Mouse (Mus musculus): ENCODE data around the gene Mfap4. TPM values are rescaled to one million over a fixed set of nuclear protein-coding genes. Genes with fewer than 3 reads are reported as not detected.

The Mfap4 gene
- polyA plus RNA-seq, 1 experiment from 2014 or later = 111 TPM

DNA sequence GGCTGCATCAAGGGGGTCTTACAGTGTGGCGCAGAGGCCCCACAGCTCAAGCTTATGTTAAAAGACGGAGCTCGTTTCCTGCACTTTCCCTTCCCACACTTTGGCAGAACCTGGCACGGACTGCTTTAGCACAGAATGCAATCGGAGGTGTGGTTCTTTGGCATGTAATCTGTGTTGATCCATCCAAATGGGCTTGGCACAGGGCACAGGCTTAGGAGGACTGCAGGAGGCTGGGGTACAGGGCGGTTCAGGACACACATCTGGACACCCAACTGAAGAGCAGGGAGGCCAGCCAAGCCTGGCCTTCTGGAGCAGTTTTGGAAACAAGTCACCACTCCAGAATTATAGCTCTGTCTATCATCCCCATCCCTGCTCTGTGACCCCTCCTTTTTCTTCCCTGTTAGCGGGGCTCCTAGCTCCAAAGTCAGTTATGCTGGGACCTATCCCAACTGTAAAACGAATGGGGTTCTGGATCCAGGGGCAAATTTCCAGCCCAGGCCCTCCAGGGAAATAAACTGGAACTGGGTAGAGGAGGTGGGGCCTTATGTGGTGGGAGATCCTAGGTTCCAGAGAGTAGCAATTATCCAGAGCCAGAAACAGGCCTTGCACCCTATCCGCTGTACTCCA, 36.5 kb upstream of the Mfap4 start:
- no peaks in the 10 kb centered on the region for H3K27me3 ChIP-seq (ENCODE audit: control insufficient read depth, insufficient read depth, low read length)
- WGBS = 85% methylated on average over 9 of the region's 9 CpGs

DNA sequence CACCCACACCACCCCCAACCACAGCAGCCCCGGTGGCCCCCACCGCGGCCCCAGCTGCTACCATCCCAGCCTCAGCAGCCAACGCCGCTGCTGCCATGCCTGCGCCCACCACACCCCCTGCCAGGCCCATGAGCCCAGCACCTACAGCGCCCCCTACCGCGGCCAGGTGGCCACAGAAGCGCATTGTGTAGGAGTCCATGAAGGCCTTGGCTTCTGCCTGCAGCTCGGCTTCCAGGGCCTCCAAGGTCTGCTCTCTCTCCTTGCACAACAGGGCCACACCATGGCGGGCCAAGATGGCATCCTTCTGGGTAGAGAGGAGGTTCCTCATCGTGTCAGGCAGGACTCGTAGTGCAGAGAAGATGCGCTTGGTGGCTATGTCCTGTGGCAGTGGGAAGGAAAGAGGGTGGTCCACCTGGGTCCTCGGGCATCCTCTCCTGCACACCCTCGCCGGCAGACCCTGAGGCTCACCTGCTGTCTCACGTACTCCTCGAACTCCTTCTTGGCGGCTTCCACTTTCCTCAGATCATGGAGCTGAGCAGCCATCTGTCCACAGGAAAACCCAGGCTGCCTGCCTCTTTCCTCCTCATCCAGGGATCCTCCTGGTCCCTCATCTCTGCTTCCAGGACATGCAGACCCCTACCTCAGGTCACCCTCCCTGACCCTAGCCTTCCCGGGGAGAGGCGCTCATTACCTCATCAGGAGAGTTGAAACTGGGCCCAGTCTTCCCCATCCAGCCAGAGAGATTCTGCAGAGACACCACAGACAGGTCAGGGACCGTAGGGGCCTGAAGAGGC, 35.5 kb upstream of the Mfap4 start:
- Histone ChIP-seq H3K4me3 (ENCODE audit: low read depth, low read length) (no peak overlapping the region), H3K4me2 (replicated peaks; ENCODE audit: low read depth, low read length) (no peak overlapping the region), H3K9me3 (ENCODE audit: control insufficient read depth, low read length) (no peaks in the 10 kb centered on the region), H3K27me3 (ENCODE audit: control insufficient read depth, insufficient read depth, low read length) (no peaks in the 10 kb centered on the region), H3K4me1 (replicated peaks; ENCODE audit: control insufficient read depth, insufficient read depth, low read length) (peaks cover 6% of the 10 kb centered on the region; the same call in 1 of the 2 replicates), H3K27ac (ENCODE audit: low read depth, low read length) (no peak overlapping the region), H3K9ac (ENCODE audit: low read depth, low read length) (no peak overlapping the region), H3K36me3 (ENCODE audit: control insufficient read depth, insufficient read depth, low read length) (no peaks in the 10 kb centered on the region)
- DNase-seq (ENCODE audit: low spot score) (no peak), ATAC-seq (ENCODE audit: low FRiP score) (no peak; the same call in 1 of the 2 replicates)
- 78% methylated on average over 22 of the region's 24 CpGs for WGBS

More for the DNA sequence above, 36.5 kb upstream of the Mfap4 start:
- Histone ChIP-seq H3K9ac (ENCODE audit: low read depth, low read length) (no peak overlapping the region), H3K4me2 (replicated peaks; ENCODE audit: low read depth, low read length) (no peak overlapping the region), H3K4me3 (ENCODE audit: low read depth, low read length) (no peak overlapping the region), H3K36me3 (ENCODE audit: control insufficient read depth, insufficient read depth, low read length) (no peaks in the 10 kb centered on the region), H3K9me3 (ENCODE audit: control insufficient read depth, low read length) (no peaks in the 10 kb centered on the region), H3K4me1 (replicated peaks; ENCODE audit: control insufficient read depth, insufficient read depth, low read length) (peaks cover 5% of the 10 kb centered on the region; the same call in 1 of the 2 replicates), H3K27ac (ENCODE audit: low read depth, low read length) (no peak overlapping the region)
- DNase-seq (ENCODE audit: low spot score) = no peak
- no peak for ATAC-seq (ENCODE audit: low FRiP score)

DNA sequence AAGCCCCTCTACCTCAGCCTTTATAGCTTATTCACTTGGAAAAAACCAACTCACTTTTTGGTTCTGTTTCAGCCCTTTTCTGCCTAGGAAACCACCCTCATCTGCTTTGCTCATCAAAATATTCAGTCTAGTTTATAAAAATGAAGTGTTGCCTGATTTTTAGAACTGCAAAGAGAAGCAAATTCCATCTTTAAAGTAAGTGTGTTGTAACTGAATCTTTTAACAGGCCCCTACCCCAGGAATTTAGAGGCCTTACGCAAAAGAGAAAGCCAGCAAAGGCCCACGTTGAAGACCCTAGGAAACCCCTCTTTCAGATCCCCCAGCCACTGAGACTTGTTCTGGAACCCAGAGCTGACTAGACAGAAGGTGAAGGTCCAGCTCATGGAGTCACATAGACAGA, 21.2 kb upstream of the Mfap4 start:
- Histone ChIP-seq H3K4me3 (ENCODE audit: low read depth, low read length) (no peak overlapping the region), H3K9me3 (ENCODE audit: control insufficient read depth, low read length) (no peaks in the 10 kb centered on the region), H3K4me2 (replicated peaks; ENCODE audit: low read depth, low read length) (no peak overlapping the region), H3K4me1 (replicated peaks; ENCODE audit: control insufficient read depth, insufficient read depth, low read length) (no peaks in the 10 kb centered on the region), H3K36me3 (ENCODE audit: control insufficient read depth, insufficient read depth, low read length) (no peaks in the 10 kb centered on the region), H3K27ac (ENCODE audit: low read depth, low read length) (no peak overlapping the region), H3K27me3 (ENCODE audit: control insufficient read depth, insufficient read depth, low read length) (no peaks in the 10 kb centered on the region), H3K9ac (ENCODE audit: low read depth, low read length) (no peak overlapping the region)
- DNase-seq (ENCODE audit: low spot score) (no peak), ATAC-seq (ENCODE audit: low FRiP score) (no peak)
- 72% methylated on average over 2 of the region's 2 CpGs for WGBS

DNA sequence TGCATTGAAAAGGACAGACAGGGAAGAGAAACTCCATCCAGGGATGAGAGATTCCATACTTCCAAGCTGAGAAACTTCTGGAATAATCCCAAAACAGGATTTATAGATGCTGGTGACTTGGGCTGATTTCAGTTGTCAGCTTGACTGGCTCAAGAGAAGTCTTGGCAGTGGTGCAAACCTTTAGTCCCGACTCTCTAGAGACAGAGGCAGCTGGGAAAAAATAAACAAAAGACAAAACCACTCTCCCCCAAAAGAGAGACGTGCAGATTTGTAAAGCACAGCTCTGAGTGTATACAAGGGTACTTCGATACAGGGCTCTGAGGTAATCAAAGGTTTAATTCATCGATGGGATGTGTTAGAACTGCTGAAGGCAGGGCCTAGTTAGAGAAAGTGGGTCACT, 19.8 kb upstream of the Mfap4 start:
- DNase-seq (ENCODE audit: low spot score) (no peak), ATAC-seq (ENCODE audit: low FRiP score) (no peak)
- Histone ChIP-seq H3K9me3 (ENCODE audit: control insufficient read depth, low read length) (no peaks in the 10 kb centered on the region), H3K27ac (ENCODE audit: low read depth, low read length) (no peak overlapping the region), H3K9ac (ENCODE audit: low read depth, low read length) (no peak overlapping the region), H3K4me3 (ENCODE audit: low read depth, low read length) (no peak overlapping the region), H3K4me2 (replicated peaks; ENCODE audit: low read depth, low read length) (no peak overlapping the region), H3K27me3 (ENCODE audit: control insufficient read depth, insufficient read depth, low read length) (no peaks in the 10 kb centered on the region), H3K36me3 (ENCODE audit: control insufficient read depth, insufficient read depth, low read length) (no peaks in the 10 kb centered on the region), H3K4me1 (replicated peaks; ENCODE audit: control insufficient read depth, insufficient read depth, low read length) (no peaks in the 10 kb centered on the region)
- 71% methylated on average over 4 of the region's 4 CpGs for WGBS

DNA sequence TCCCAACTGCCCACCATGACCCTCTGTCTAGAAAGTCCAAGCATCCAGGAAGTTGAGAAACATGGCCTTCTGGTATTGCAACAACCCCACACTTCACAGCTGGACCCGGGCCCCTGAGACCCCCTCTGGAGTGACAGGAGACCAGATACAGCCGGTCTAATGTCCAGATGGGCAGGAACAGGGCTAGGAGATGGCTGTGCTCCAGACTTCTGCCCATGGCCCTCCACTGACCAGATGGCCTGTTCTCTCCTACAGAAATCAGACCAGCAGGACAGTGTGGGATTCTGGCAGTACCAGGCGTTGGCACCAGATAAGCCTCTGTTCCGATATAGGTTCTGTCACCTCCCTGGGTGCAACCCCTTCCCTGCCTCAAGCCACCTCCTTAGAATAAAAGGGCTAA, 16.7 kb upstream of the Mfap4 start:
- no peak overlapping the region for H3K27ac ChIP-seq (ENCODE audit: low read depth, low read length)
- WGBS = 79% methylated on average over 4 of the region's 4 CpGs
- H3K4me3 ChIP-seq (ENCODE audit: low read depth, low read length) = no peak overlapping the region
- H3K9me3 ChIP-seq (ENCODE audit: control insufficient read depth, low read length) = no peaks in the 10 kb centered on the region
- no peaks in the 10 kb centered on the region for H3K27me3 ChIP-seq (ENCODE audit: control insufficient read depth, insufficient read depth, low read length)
- no peak for ATAC-seq (ENCODE audit: low FRiP score)
- H3K4me2 ChIP-seq (replicated peaks; ENCODE audit: low read depth, low read length) = no peak overlapping the region
- no peaks in the 10 kb centered on the region for H3K36me3 ChIP-seq (ENCODE audit: control insufficient read depth, insufficient read depth, low read length)
- no peak for DNase-seq (ENCODE audit: low spot score)
- no peak overlapping the region for H3K9ac ChIP-seq (ENCODE audit: low read depth, low read length)
- H3K4me1 ChIP-seq (replicated peaks; ENCODE audit: control insufficient read depth, insufficient read depth, low read length) = no peaks in the 10 kb centered on the region

DNA sequence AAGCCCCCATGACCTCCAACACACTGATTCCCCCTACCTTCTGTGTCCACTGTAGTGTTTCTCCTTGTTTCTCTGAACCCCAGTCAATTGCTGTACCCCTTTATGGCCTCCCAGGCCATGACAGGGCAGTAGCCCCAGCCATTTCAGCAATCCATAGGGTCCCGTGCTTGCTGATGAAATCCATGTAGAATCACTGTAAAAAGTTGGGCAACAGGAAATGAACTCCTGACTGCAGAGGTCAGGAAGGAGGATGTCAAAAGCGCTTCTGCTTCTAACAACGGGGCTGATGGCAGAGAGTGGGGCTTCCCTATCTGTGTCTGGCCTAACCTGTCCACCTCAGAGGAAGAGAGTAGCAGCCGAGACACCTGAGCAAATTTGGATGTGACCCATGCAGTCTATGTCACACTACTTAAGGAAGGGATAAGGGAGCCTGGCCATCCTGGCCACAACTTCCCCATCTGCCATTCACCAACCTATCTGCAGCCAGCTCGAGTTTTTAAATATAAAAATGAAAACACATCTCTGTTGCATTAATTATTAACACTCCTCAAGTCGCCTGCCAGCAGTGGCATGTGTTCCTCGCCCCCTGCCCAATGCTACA, 15.8 kb upstream of the Mfap4 start:
- no peaks in the 10 kb centered on the region for H3K4me1 ChIP-seq (replicated peaks; ENCODE audit: control insufficient read depth, insufficient read depth, low read length)
- no peak overlapping the region for H3K27ac ChIP-seq (ENCODE audit: low read depth, low read length)
- H3K9ac ChIP-seq (ENCODE audit: low read depth, low read length) = no peak overlapping the region
- no peaks in the 10 kb centered on the region for H3K27me3 ChIP-seq (ENCODE audit: control insufficient read depth, insufficient read depth, low read length)
- WGBS = 76% methylated on average over 7 of the region's 7 CpGs
- no peak for DNase-seq (ENCODE audit: low spot score)
- H3K36me3 ChIP-seq (ENCODE audit: control insufficient read depth, insufficient read depth, low read length) = no peaks in the 10 kb centered on the region
- no peaks in the 10 kb centered on the region for H3K9me3 ChIP-seq (ENCODE audit: control insufficient read depth, low read length)
- H3K4me2 ChIP-seq (replicated peaks; ENCODE audit: low read depth, low read length) = no peak overlapping the region
- no peak for ATAC-seq (ENCODE audit: low FRiP score)
- H3K4me3 ChIP-seq (ENCODE audit: low read depth, low read length) = no peak overlapping the region

DNA sequence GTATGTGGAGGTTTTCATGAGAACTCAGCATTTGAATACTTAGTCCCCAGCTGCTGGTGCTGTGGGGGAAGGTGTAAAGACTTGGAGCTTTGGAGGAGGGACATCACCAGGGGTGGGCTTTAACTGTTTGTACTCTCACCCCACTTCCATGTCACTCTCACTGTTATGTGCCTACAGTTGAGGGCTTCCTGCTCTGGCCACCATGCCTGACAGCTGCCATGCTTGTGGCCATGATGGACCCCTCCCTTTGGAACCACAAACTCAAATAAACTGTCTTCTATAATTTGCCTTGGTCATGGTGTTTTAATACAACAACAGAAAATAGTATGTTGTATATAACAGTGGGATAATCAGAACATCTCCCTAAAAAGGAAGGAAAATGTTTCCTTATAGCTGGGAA, 14.4 kb upstream of the Mfap4 start:
- no peak overlapping the region for H3K4me2 ChIP-seq (replicated peaks; ENCODE audit: low read depth, low read length)
- H3K9ac ChIP-seq (ENCODE audit: low read depth, low read length) = no peak overlapping the region
- no peaks in the 10 kb centered on the region for H3K27me3 ChIP-seq (ENCODE audit: control insufficient read depth, insufficient read depth, low read length)
- H3K36me3 ChIP-seq (ENCODE audit: control insufficient read depth, insufficient read depth, low read length) = no peaks in the 10 kb centered on the region
- no peak overlapping the region for H3K4me3 ChIP-seq (ENCODE audit: low read depth, low read length)
- ATAC-seq (ENCODE audit: low FRiP score) (no peak), DNase-seq (ENCODE audit: low spot score) (no peak)
- no peaks in the 10 kb centered on the region for H3K4me1 ChIP-seq (replicated peaks; ENCODE audit: control insufficient read depth, insufficient read depth, low read length)
- H3K9me3 ChIP-seq (ENCODE audit: control insufficient read depth, low read length) = no peaks in the 10 kb centered on the region
- H3K27ac ChIP-seq (ENCODE audit: low read depth, low read length) = no peak overlapping the region

DNA sequence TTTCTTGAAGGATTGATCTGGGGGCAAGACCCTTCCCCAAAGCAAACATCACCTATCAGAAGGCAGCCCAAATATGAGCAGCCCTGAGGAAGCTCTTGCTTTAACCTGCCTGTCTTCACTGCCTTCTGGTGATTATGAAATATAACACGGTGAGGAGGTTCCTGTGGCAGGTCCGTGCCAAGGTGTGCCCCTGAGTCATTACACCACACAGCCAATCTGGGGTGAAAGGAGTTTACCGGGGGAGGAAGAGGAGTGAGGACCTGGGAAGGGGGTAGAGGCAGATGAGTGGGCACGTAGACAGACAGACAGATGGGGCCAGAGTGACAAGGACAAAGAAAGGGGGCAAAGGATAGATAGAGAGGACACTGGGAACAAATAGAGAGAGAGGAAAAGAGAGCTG, 11.6 kb upstream of the Mfap4 start:
- ATAC-seq (ENCODE audit: low FRiP score) = no peak
- Histone ChIP-seq H3K4me3 (ENCODE audit: low read depth, low read length) (no peak overlapping the region), H3K27me3 (ENCODE audit: control insufficient read depth, insufficient read depth, low read length) (no peaks in the 10 kb centered on the region), H3K4me1 (replicated peaks; ENCODE audit: control insufficient read depth, insufficient read depth, low read length) (peaks cover 7% of the 10 kb centered on the region; the same call in 1 of the 2 replicates), H3K36me3 (ENCODE audit: control insufficient read depth, insufficient read depth, low read length) (no peaks in the 10 kb centered on the region), H3K9me3 (ENCODE audit: control insufficient read depth, low read length) (no peaks in the 10 kb centered on the region), H3K4me2 (replicated peaks; ENCODE audit: low read depth, low read length) (no peak overlapping the region), H3K9ac (ENCODE audit: low read depth, low read length) (no peak overlapping the region), H3K27ac (ENCODE audit: low read depth, low read length) (no peak overlapping the region)
- WGBS = 70% methylated on average over 4 of the region's 4 CpGs
- DNase-seq (ENCODE audit: low spot score) = no peak

Measured in hindbrain, embryonic 11.5 days (tissue).